Mouse (Mus musculus) CH12.LX (cell line): ENCODE data around the gene Gm9573.

Experiments
- RAD21 ChIP-seq: IDR thresholded peaks from 2 replicates; pipeline ENCODE4 v1.6.1; 2011; ENCODE audit warnings: low read depth, mild to moderate bottlenecking, low read length, improper control_type of control experiment, moderate library complexity
- ZMIZ1 ChIP-seq: IDR thresholded peaks from 2 replicates; pipeline ENCODE4 v1.6.1; 2012; ENCODE audit warnings: low read depth, mild to moderate bottlenecking, inconsistent platforms, low read length, improper control_type of control experiment

DNA sequence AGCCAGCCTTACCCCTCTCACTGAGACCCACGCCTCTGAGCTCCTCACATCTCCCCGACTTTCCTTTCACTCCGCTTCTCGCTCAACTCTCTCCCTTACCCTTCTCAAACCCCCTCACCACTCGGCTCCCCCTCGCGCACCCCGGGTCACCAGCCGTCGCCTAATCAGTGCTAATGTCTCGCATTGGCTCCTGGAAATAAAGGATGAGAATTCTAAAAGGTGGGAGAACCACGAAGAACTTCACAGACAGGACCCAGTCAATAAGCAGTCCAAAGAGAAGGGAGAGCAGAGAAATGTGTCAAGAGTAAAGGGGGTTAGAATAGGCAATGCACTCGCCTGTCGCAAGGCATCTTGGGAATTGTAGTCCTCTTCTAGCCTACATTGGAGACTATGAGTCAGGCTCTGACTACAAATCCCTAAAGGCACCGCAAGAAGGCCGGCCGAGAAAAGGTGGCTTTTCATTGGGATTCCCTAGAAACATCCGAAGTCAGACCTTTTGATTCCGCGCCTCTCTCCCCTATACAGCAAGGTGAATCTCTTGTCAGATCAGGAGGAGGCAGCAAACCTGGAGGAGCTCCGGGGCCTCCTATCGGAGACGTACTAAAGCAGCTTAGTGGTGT is 47.1 kb upstream of the Gm9573 start, which contains the start of gene Gtf2h4:
- TF ChIP-seq RAD21 (no peak), ZMIZ1 (no peak)
